Mouse (Mus musculus): ENCODE measurements around the gene Foxn1. TPM values are rescaled to one million over a fixed set of nuclear protein-coding genes. Genes with fewer than 3 reads are reported as not detected.

Foxn1 gene
- polyA plus RNA-seq (2017; shearing (Covaris generic)), result under 1 TPM; 0.30 to 0.45 TPM

GRCm38 (mm10) chr11:78386508-78387043 lies at the start of gene Foxn1:
TSS of gene Foxn1 (minus strand) at chr11:78386558.

GRCm38 (mm10) chr11:78422055-78422819 lies 35.9 kb upstream of the Foxn1 start, which contains the start of gene Slc13a2:
TSS of gene Slc13a2 (minus strand) at chr11:78422217.

GRCm38 (mm10) chr11:78343381-78344327 lies 42.7 kb downstream of the Foxn1 start, which contains the start of gene Unc119:
TSS of gene Unc119 (plus strand) at chr11:78343482.

GRCm38 (mm10) chr11:78327634-78328511 lies 58.5 kb downstream of the Foxn1 start, which contains the start of gene Pigs:
TSS of gene Pigs (plus strand) at chr11:78328415.

GRCm38 (mm10) chr11:78322860-78323259 lies 63.5 kb downstream of the Foxn1 start, which contains the start of gene Aldoc:
TSS of gene Aldoc (plus strand) at chr11:78322968.

Other genes with a start within 250 kb of the Foxn1 start
- gene Traf4, start 221.0 kb downstream of the Foxn1 start, polyA plus RNA-seq (2017; shearing (Covaris generic)), result 10 to 100 TPM; 37.7 to 41.3 TPM
- gene Nek8, start 209.9 kb downstream of the Foxn1 start, polyA plus RNA-seq (2017; shearing (Covaris generic)), result 10 to 100 TPM; 10.2 to 10.5 TPM
- gene Tlcd1, start 209.8 kb downstream of the Foxn1 start, polyA plus RNA-seq (2017; shearing (Covaris generic)), result 1 to 10 TPM; 3.2 to 3.4 TPM
- gene Rpl23a, start 203.0 kb downstream of the Foxn1 start, polyA plus RNA-seq (2017; shearing (Covaris generic)), result 1,000 to 10,000 TPM; 1,229 to 1,373 TPM
- 1 to 10 TPM; 1.6 to 3.9 TPM for gene Rab34, start 198.1 kb downstream of the Foxn1 start, polyA plus RNA-seq (2017; shearing (Covaris generic))
- 1 to 10 TPM in 1 of 2 experiments, under 1 TPM in 1; 0.71 to 3.6 TPM for gene Proca1, start 193.2 kb downstream of the Foxn1 start, polyA plus RNA-seq (2017; shearing (Covaris generic))
- gene Sdf2, start 140.8 kb downstream of the Foxn1 start, polyA plus RNA-seq (2017; shearing (Covaris generic)), result 100 to 1,000 TPM in 1 of 2 experiments, 10 to 100 TPM in 1; 85.9 to 108 TPM
- gene Supt6, start 140.6 kb downstream of the Foxn1 start, polyA plus RNA-seq (2017; shearing (Covaris generic)), result 10 to 100 TPM; 35.7 to 38.9 TPM
- 10 to 100 TPM; 70.9 to 82.1 TPM for gene 2610507B11Rik, start 124.8 kb downstream of the Foxn1 start, polyA plus RNA-seq (2017; shearing (Covaris generic))
- gene BC030499, start 95.7 kb downstream of the Foxn1 start, polyA plus RNA-seq (2017; shearing (Covaris generic)), result 1 to 10 TPM in 1 of 2 experiments, under 1 TPM in 1; 0.61 to 1.1 TPM
- gene Spag5, start 85.0 kb downstream of the Foxn1 start, polyA plus RNA-seq (2017; shearing (Covaris generic)), result 1 to 10 TPM; 1.8 to 2.6 TPM
- gene Aldoc, start 63.6 kb downstream of the Foxn1 start, polyA plus RNA-seq (2017; shearing (Covaris generic)), result 10 to 100 TPM in 1 of 2 experiments, 1 to 10 TPM in 1; 4.7 to 11.9 TPM
- gene Pigs, start 58.1 kb downstream of the Foxn1 start, polyA plus RNA-seq (2017; shearing (Covaris generic)), result 100 to 1,000 TPM in 1 of 2 experiments, 10 to 100 TPM in 1; 97.8 to 113 TPM
- gene Unc119, start 43.1 kb downstream of the Foxn1 start, polyA plus RNA-seq (2017; shearing (Covaris generic)), result 10 to 100 TPM; 58.4 to 82.5 TPM
- gene Slc13a2, start 35.7 kb upstream of the Foxn1 start, polyA plus RNA-seq (2017; shearing (Covaris generic)), result not detected
- 1 to 10 TPM; 2.6 to 3.1 TPM for gene Slc46a1, start 79.1 kb upstream of the Foxn1 start, polyA plus RNA-seq (2017; shearing (Covaris generic))
- gene Sarm1, start 111.2 kb upstream of the Foxn1 start, polyA plus RNA-seq (2017; shearing (Covaris generic)), result 1 to 10 TPM; 3.5 to 8.3 TPM
- 1 to 10 TPM in 1 of 2 experiments, not detected in 1; 7.0 TPM for gene Vtn, start 112.5 kb upstream of the Foxn1 start, polyA plus RNA-seq (2017; shearing (Covaris generic))
- gene Sebox, start 116.9 kb upstream of the Foxn1 start, polyA plus RNA-seq (2017; shearing (Covaris generic)), result under 1 TPM in 1 of 2 experiments, not detected in 1; 0.28 TPM
- gene Tmem199, start 125.6 kb upstream of the Foxn1 start, polyA plus RNA-seq (2017; shearing (Covaris generic)), result 10 to 100 TPM; 25.5 to 38.7 TPM
- 10 to 100 TPM; 38.5 to 41.9 TPM for gene Poldip2, start 125.6 kb upstream of the Foxn1 start, polyA plus RNA-seq (2017; shearing (Covaris generic))
- 10 to 100 TPM; 14.9 to 16.2 TPM for gene Tnfaip1, start 149.8 kb upstream of the Foxn1 start, polyA plus RNA-seq (2017; shearing (Covaris generic))
- 100 to 1,000 TPM in 1 of 2 experiments, 10 to 100 TPM in 1; 74.9 to 107 TPM for gene Ift20, start 149.8 kb upstream of the Foxn1 start, polyA plus RNA-seq (2017; shearing (Covaris generic))
- 10 to 100 TPM in 1 of 2 experiments, 1 to 10 TPM in 1; 9.5 to 14.8 TPM for gene Tmem97, start 164.2 kb upstream of the Foxn1 start, polyA plus RNA-seq (2017; shearing (Covaris generic))

All from inflammation-experienced regulatory T-cells (primary cell).